22 mouse cellular contexts compared by ENCODE assay signal in genomic region chr8:58228725-58229124, GRCm38 (mm10).
DNase-seq lines count a peak whose midpoint lies in the region; ATAC-seq lines count a peak whose summit lies in the region.
"Had no signal": no experiment of that assay in that cellular context is flagged by ENCODE, and none has a peak within 500 bp of the region (broad histone marks: within the 10 kb centered on the region; RNA-seq: fewer than 3 reads in every experiment).

No protein-coding gene starts in this region.

- ATAC-seq in heart, embryonic 12.5 days (ENCODE audit: insufficient number of reproducible peaks, low FRiP score), result no peak
- no peak for ATAC-seq in forebrain, embryonic 14.5 days
- ATAC-seq: activated CD4-positive, CD25-positive, alpha-beta regulatory T cell, adult 4 months; liver, embryonic 12.5 days had no signal

- no peak overlapping the region for H3K27ac ChIP-seq in heart, embryonic 12.5 days (ENCODE audit: poor library complexity, severe bottlenecking)
- H3K27ac ChIP-seq in forebrain, embryonic 14.5 days (ENCODE audit: low read depth, low read length), result no peak overlapping the region
- H3K27ac ChIP-seq: embryonic facial prominence, embryonic 12.5 days; gastrocnemius, adult 2 months; hindbrain, embryonic 15.5 days; kidney, postnatal 0 days; limb, embryonic 13.5 days; liver, embryonic 12.5 days; midbrain, embryonic 12.5 days had no signal

- no peak overlapping the region for H3K4me2 ChIP-seq in heart, embryonic 12.5 days
- H3K4me2 ChIP-seq in forebrain, embryonic 14.5 days (ENCODE audit: low read length), result no peak overlapping the region
- H3K4me2 ChIP-seq: embryonic facial prominence, embryonic 12.5 days; hindbrain, embryonic 15.5 days; limb, embryonic 13.5 days; liver, embryonic 12.5 days; midbrain, embryonic 12.5 days had no signal

- no peaks in the 10 kb centered on the region for H3K27me3 ChIP-seq in heart, embryonic 12.5 days (replicated peaks)
- no peaks in the 10 kb centered on the region for H3K27me3 ChIP-seq in forebrain, embryonic 14.5 days (replicated peaks; ENCODE audit: control insufficient read depth, insufficient read depth, low read length)
- H3K27me3 ChIP-seq: embryonic facial prominence, embryonic 12.5 days; hindbrain, embryonic 15.5 days; limb, embryonic 13.5 days; liver, embryonic 12.5 days; midbrain, embryonic 12.5 days had no signal

- no peak overlapping the region for H3K9ac ChIP-seq in heart, embryonic 12.5 days
- no peak overlapping the region for H3K9ac ChIP-seq in forebrain, embryonic 14.5 days (ENCODE audit: low read length)
- H3K9ac ChIP-seq: embryonic facial prominence, embryonic 12.5 days; hindbrain, embryonic 15.5 days; limb, embryonic 13.5 days; liver, embryonic 12.5 days; midbrain, embryonic 12.5 days had no signal

- 70% methylated on average over 1 of the region's 1 CpGs for WGBS in heart, embryonic 12.5 days
- WGBS in forebrain, embryonic 14.5 days, result 88% methylated on average over 1 of the region's 1 CpGs

- intact Hi-C loops in gastrocnemius, postnatal 14 days (cut with DNase I; ENCODE audit: low total_unique reads), result no loop called here

- H3K4me1 ChIP-seq in heart, embryonic 12.5 days (replicated peaks), result no peaks in the 10 kb centered on the region
- H3K4me1 ChIP-seq in forebrain, embryonic 14.5 days (ENCODE audit: control insufficient read depth, insufficient read depth, low read length), result no peaks in the 10 kb centered on the region
- H3K4me1 ChIP-seq: embryonic facial prominence, embryonic 12.5 days; hindbrain, embryonic 15.5 days; limb, embryonic 13.5 days; liver, embryonic 12.5 days; midbrain, embryonic 12.5 days had no signal

- H3K4me3 ChIP-seq in heart, embryonic 12.5 days, result no peak overlapping the region
- H3K4me3 ChIP-seq in forebrain, embryonic 14.5 days (ENCODE audit: low read depth, low read length), result no peak overlapping the region
- H3K4me3 ChIP-seq: embryonic facial prominence, embryonic 12.5 days; gastrocnemius, adult 2 months; hindbrain, embryonic 15.5 days; limb, embryonic 13.5 days; liver, embryonic 12.5 days; midbrain, embryonic 12.5 days had no signal

- H3K36me3 ChIP-seq in heart, embryonic 12.5 days, result no peaks in the 10 kb centered on the region
- H3K36me3 ChIP-seq in forebrain, embryonic 14.5 days (ENCODE audit: control insufficient read depth, insufficient read depth, low read length), result no peaks in the 10 kb centered on the region
- H3K36me3 ChIP-seq: embryonic facial prominence, embryonic 12.5 days; hindbrain, embryonic 15.5 days; limb, embryonic 13.5 days; liver, embryonic 12.5 days; midbrain, embryonic 12.5 days had no signal

- no peaks in the 10 kb centered on the region for H3K9me3 ChIP-seq in heart, embryonic 12.5 days (replicated peaks)
- no peaks in the 10 kb centered on the region for H3K9me3 ChIP-seq in forebrain, embryonic 14.5 days (replicated peaks; ENCODE audit: control insufficient read depth, low read length)
- H3K9me3 ChIP-seq: embryonic facial prominence, embryonic 12.5 days; hindbrain, embryonic 15.5 days; limb, embryonic 13.5 days; liver, embryonic 12.5 days; midbrain, embryonic 12.5 days had no signal

- peak; percentile 36 for DNase-seq in heart, adult 8-10 months (ENCODE audit: low spot score)
- DNase-seq in cerebellum, adult 9-11 months, result peak; percentile 16
- DNase-seq in heart, adult 9 months (ENCODE audit: low spot score in 2 of 2), result peak; percentile 7 to 26
- no peak for DNase-seq in forebrain, embryonic 14.5 days (ENCODE audit: low spot score)
- DNase-seq in gastrocnemius, postnatal 14 days, result no peak
- no peak for DNase-seq in spleen, adult 12 weeks (ENCODE audit: low spot score)
- DNase-seq: adrenal gland, adult 8-10 months; gastrocnemius, adult 2 months; kidney, adult 2 months; layer of hippocampus, adult 9-11 months; lung, adult 18-20 months; lung, postnatal 14 days; spleen, adult 18-20 months; thymus, postnatal 14 days had no signal

Comparison
In these comparisons a context has a peak if more than half of its experiments do, and no peak if none do; other contexts are left out.
1. DNase-seq: peak in heart, adult 8-10 months (single experiment), cerebellum, adult 9-11 months (single experiment) and heart, adult 9 months (2 of 2); none in forebrain, embryonic 14.5 days (single experiment), gastrocnemius, postnatal 14 days (single experiment) and spleen, adult 12 weeks (single experiment).